Mouse (Mus musculus) NIH3T3 (cell line): ENCODE results near the gene Gm20379.

Experiments
- DNase-seq: peaks from one replicate; pipeline ENCODE4 v3.0.0-alpha.2; 2012; ENCODE audit warnings: low read depth

Gene Gm20379

DNA sequence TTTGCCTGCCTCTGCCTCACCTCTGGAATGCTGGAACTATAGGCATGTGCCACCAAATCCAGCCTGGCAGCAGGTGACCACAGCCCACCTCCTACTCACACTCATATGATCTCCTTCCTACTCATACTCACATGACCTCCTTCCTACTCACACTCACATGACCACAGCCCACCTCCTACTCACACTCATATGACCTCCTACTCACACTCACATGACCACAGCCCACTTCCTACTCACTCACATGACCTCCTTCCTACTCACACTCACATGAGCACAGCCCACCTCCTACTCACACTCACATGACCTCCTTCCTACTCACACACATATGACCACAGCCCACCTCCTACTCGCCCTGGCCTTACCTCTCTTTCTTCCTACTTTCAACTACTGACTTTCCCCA is 31.1 kb downstream of the Gm20379 start:
- DNase-seq = no peak

DNA sequence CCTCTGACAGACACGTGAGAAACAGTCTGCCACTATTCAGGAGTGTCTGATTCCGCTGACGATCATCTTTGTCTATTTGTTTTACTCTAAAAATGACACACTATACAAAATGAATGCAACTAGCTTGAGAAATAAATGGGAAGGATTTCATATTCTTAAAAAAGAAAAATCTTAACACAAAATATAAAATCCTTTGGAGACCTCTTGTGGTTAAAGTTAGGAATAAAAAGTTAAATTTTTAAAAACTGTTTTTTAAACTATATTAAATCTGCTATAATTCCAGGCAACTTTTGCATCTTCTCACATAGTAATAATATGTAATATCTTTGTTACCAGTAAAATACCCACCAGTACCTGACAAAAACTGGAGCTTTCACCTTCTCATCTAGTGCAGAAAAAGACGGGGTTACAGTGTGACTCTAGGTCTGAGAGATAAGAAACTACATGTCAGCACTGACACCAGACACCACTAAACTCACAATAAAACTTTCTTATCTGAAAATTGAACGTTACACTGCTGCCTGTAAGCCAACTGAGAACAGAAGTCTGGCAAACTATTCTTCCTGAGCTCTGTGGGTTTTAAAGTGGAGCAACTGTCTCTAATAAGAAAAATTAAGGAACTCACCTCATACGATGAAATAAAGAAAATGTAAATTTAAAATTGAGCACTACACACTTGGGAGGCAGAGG is 32.1 kb downstream of the Gm20379 start:
- peak; percentile 4 for DNase-seq

DNA sequence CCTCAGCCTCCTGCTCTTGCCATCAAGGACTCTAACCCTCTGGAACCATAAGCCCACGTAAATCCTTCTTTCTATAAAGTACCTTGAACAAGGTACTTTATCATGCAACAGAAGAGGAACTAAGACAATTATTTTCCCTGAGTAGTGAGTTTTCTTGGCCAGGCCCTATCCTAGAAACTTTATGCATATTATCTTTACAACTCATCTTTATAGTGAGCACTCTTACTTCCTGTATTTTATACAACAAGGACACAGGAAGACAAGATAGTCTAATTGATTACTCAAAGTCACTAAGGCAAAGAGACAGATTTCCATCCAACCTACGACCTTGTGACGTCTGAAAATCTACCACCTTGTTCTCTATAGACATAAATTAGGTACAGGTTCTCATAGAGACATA is 34.0 kb downstream of the Gm20379 start:
- DNase-seq = no peak

DNA sequence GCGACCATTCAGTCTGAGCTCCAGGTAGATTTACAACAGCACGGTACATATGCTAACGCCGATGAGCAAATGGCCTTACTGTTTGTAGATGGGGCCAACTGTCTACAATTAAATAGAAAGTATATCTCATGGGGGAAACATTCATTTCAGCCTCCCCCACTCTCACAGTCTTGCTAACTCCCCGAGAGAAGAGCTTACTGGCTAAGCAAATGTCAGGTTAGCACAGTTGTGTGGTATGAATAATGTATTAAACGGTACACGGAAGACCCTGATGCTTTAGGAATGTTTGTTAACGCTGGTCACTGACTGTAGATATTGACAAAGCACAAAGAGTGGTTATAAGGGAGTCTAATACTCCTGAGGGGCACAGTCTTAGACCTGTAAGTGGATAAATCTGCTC is 38.3 kb downstream of the Gm20379 start:
- DNase-seq = no peak

DNA sequence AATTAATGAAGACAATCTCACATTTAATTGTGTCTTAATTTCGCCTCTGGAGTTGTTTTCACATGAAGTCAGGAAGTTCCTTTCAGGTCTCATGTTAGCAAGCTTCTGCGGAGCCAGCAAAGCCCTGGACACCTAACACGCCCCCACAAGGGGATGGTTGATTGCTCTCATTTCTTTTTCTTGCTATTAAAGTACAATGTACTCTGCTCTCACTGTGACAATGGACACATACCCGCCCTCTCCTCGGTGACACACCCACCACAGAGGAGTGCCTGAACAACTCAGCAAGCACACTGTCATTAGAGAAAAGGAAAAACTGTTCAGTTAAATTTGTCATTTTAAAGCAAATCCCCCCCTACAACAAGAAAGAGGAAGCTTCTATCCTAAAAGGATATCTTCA is 40.6 kb downstream of the Gm20379 start:
- no peak for DNase-seq

DNA sequence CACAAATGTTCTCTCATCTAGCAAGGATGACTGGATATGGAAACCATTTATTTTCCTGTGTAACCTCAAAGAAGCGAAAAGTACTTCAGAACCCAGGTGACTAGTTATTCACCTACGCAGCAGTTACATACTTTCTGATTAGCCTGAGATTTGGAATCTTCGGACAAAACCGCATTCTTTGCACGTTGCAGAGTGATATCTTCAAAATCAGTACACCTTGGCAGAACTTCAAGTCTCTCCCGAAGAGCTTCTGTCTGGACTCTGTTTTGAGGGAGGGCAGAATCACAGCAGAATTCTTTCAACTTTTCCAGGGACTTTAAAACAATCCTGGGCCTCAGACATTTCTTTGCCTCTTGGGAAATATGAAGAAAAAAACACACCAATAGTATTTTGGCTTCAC is 45.3 kb downstream of the Gm20379 start:
- DNase-seq = no peak

DNA sequence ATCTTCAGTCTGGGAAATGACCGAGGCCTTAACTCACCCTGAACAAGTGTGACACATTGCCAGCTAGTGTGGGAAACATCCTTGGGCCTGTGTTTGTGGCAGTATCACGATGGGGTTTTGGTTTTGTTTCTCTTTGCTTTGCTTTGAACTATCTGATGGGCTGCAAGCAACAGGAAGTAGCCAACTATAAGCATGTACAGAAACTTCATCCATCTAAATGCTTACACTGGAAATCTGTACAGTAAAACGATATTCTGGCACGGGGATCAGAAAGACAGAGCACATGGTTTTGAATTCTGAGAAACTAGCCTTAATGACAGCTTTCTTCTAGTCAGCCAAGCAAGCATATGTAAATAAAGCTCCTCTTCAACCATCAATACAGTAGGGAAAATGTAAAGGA is 48.2 kb downstream of the Gm20379 start:
- DNase-seq = peak; percentile 35

DNA sequence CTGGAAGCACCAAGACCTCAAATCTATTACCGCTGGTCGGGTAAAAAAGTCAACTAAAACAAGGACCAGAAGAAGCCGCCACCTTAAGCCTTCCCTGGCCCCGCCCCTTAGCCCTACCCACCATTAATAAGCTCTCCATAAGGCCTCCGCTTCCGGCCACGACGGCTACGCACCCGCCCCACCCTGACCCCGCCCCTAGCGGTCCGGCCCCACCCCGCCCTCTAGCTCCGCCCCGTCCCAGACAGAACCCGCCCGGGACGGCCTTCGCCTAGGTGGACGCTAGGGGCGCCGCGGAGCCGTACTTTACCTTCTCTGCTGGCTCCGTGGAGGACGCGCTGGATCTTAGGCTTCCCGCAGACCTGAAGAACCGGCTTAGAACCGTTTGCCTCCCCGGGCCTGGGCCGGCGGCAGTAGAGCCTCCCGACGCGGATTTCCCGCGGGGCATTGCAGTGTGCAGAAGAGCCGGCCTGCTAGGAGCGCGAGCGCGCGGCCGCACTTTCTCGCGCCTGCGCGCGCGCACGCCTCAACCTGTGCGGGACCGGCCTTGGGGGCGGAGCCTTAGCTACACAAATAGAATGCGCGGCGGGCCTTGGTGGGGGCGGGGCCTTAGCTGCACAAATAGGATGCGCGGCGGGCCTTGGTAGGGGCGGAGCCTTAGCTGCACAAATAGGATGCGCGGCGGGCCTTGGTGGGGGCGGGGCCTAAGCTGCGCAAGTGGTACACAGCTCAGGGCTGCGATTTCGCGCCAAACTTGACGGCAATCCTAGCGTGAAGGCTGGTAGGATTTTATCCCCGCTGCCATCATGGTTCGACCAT is 48.9 kb downstream of the Gm20379 start, which contains the start of the genes Dhfr and Msh3:
Gene Dhfr (plus strand): TSS at position 271 of the 816 bp plus-strand sequence.
Gene Msh3 (minus strand): TSS at position 548 of the 816 bp plus-strand sequence.
- DNase-seq = peak; percentile 99

DNA sequence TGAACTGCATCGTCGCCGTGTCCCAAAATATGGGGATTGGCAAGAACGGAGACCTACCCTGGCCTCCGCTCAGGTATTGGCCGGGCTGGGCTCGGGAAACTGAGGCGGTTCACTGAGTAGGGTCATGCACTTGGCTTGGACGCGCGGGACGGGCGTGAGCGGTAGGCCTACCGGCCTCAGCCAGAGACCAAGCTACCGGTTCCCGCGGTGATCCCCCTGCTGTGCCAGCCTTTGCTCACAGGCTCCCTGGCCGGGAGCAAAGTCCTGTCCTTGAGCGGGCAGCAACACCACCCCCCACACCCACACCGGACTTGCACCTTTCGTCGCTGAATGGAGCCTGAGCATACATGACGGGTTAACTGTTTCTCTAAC is 49.5 kb downstream of the Gm20379 start:
- no peak for DNase-seq

DNA sequence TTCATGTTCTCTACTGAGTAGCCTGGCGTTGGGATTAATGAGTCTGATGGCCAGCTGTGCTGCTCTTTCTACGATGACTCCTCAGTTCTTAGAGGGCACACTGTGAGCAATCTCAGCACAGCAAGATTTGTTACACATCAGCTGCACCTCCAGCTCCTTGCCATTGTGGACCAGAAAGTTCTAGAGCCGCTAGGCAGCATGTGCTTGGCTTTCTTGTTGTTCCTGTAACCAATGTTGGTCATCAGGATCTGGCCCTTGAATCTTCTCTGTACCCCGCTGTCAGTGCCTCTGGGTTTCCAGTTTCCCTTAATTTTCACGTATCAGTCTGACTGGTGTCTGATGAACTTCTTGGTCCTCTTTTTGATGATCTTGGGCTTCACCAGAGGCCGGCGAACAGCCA is 50.6 kb downstream of the Gm20379 start:
- no peak for DNase-seq
